Mouse (Mus musculus) liver, embryonic 11.5 days (tissue): ENCODE results near the gene Gm28870. TPM values are rescaled to one million over a fixed set of nuclear protein-coding genes. Genes with fewer than 3 reads are reported as not detected.
"Not testable (repeated sequence)": the region's sequence is repeated elsewhere in the genome, so short reads cannot be mapped to it uniquely, and the experiment has no call there.

Experiments used
- ATAC-seq: fragments of 200-750 bp; cut with Nextera tagmentation; replicated peaks from 2 replicates; pipeline ENCODE4 v1.8.0; 2017; ENCODE audit warnings: moderate number of reproducible peaks, mild to moderate bottlenecking, moderate TSS enrichment, moderate library complexity; ENCODE audit not compliant: low FRiP score
- DNase-seq: peaks from one replicate; pipeline ENCODE4 v3.0.0-alpha.2; 2017; ENCODE audit warnings: low spot score
- H3K27ac ChIP-seq: fragments of 300-500 bp; sonication (generic); 2 replicates; pipeline ENCODE4 v1.5.1; 2014; ENCODE audit warnings: mild to moderate bottlenecking, low read depth, low read length, control low read depth
- H3K27me3 ChIP-seq: fragments of 300-500 bp; sonication (generic); replicated peaks from 2 replicates; pipeline ENCODE4 v1.6.1; 2014; ENCODE audit warnings: low read length, mixed read lengths; ENCODE audit not compliant: control insufficient read depth, insufficient read depth
- H3K36me3 ChIP-seq: fragments of 300-500 bp; sonication (generic); 2 replicates; pipeline ENCODE4 v1.6.1; 2014; ENCODE audit warnings: mild to moderate bottlenecking, low read length, moderate library complexity, mixed read lengths; ENCODE audit not compliant: control insufficient read depth, insufficient read depth
- H3K4me1 ChIP-seq: fragments of 300-500 bp; sonication (generic); replicated peaks from 2 replicates; pipeline ENCODE4 v1.6.1; 2014; ENCODE audit warnings: low read length, mixed read lengths; ENCODE audit not compliant: control insufficient read depth, insufficient read depth
- H3K4me2 ChIP-seq: fragments of 300-500 bp; sonication (generic); 2 replicates; pipeline ENCODE4 v1.6.1; 2014; ENCODE audit warnings: mild to moderate bottlenecking, control low read depth, moderate library complexity
- H3K4me3 ChIP-seq: fragments of 300-500 bp; sonication (generic); 2 replicates; pipeline ENCODE4 v1.5.1; 2014; ENCODE audit warnings: low read depth, low read length, control low read depth
- H3K9ac ChIP-seq: fragments of 300-500 bp; sonication (generic); 2 replicates; pipeline ENCODE4 v1.6.1; 2014; ENCODE audit warnings: low read depth, low read length, control low read depth
- H3K9me3 ChIP-seq: fragments of 300-500 bp; sonication (generic); 2 replicates; pipeline ENCODE4 v1.6.1; 2016; ENCODE audit warnings: low read length, inconsistent platforms, mixed read lengths; ENCODE audit not compliant: control insufficient read depth
- WGBS: fragments of 180-500 bp; shearing (Covaris S2); extraction: QIAGEN DNeasy Blood & Tissue Kit; methylation state at CpG from one replicate; pipeline ENCODE4 v1.1.7; 2014; 5-methylcytosine and 5-hydroxymethylcytosine counted together
- polyA plus RNA-seq: library from polyadenylated mRNA; unstranded; fragments of >200 nt; fragmentation: Nextera tagmentation; extraction: Ambion mirVana; gene quantifications from 2 replicates; pipeline ENCODE4 v1.2.1, GENCODE M21; 2014

Gene Gm28870
- not detected in 2 replicates for polyA plus RNA-seq

DNA sequence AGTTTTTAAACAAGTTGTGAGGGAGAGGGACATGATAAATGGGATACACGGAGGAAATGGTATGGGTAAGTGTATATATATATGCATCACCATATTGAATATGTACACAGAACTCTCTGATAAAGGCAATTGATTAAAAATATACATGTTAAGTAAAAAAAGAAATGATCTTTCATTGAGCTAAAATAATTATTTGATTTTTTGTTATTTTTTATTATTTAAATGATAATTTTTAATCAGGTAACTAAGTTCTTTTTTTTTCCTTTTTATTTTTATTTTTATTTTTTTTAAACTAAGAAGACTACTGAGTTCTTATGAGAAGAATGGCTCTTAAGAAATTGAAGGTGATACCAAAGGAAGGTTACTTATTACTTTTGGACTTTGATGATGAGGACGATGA lies at the start of gene Gm28870:
Gm28870 (plus strand) TSS at position 301 of the 400 bp plus-strand sequence.
- WGBS, result no CpG with 5 or more reads among the region's 2 CpGs
- not testable (repeated sequence) for DNase-seq, ATAC-seq

More for the DNA sequence above, at the start of gene Gm28870:
- not testable (repeated sequence) for H3K4me1 ChIP-seq, H3K27ac ChIP-seq, H3K9me3 ChIP-seq, H3K4me3 ChIP-seq, H3K27me3 ChIP-seq, H3K9ac ChIP-seq, H3K36me3 ChIP-seq, H3K4me2 ChIP-seq
